Comparison of ENCODE assay signal across 9 mouse cellular contexts in genomic region chr10:25331321-25332049, GRCm38 (mm10). TPM values are rescaled to one million over a fixed set of nuclear protein-coding genes. Genes with fewer than 3 reads are reported as not detected.
DNase-seq lines count a peak whose midpoint lies in the region; ATAC-seq and TF ChIP-seq lines count a peak whose summit lies in the region.
"Had no signal": no experiment of that assay in that cellular context is flagged by ENCODE, and none has a peak within 500 bp of the region (broad histone marks: within the 10 kb centered on the region; RNA-seq: fewer than 3 reads in every experiment).

No protein-coding gene starts in this region.

- WGBS in neural tube, embryonic 15.5 days, result 53% methylated on average over 9 of the region's 9 CpGs
- 53% methylated on average over 9 of the region's 9 CpGs for WGBS in intestine, postnatal 0 days
- 37% methylated on average over 9 of the region's 9 CpGs for WGBS in stomach, postnatal 0 days

- H3K9me3 ChIP-seq in neural tube, embryonic 15.5 days (replicated peaks), result no peaks in the 10 kb centered on the region
- H3K9me3 ChIP-seq in intestine, postnatal 0 days (ENCODE audit: control insufficient read depth), result no peaks in the 10 kb centered on the region
- no peaks in the 10 kb centered on the region for H3K9me3 ChIP-seq in stomach, postnatal 0 days (ENCODE audit: control insufficient read depth, low read length)
- H3K9me3 ChIP-seq: liver, embryonic 13.5 days had no signal

- no peaks in the 10 kb centered on the region for H3K36me3 ChIP-seq in neural tube, embryonic 15.5 days
- H3K36me3 ChIP-seq in intestine, postnatal 0 days (ENCODE audit: control insufficient read depth, insufficient read depth), result no peaks in the 10 kb centered on the region
- no peaks in the 10 kb centered on the region for H3K36me3 ChIP-seq in stomach, postnatal 0 days (ENCODE audit: control insufficient read depth, insufficient read depth, low read length)
- H3K36me3 ChIP-seq: liver, embryonic 13.5 days had no signal

- no peak for TF ChIP-seq EP300 in stomach, postnatal 0 days (optimal IDR thresholded peaks at IDR 0.05)

- no peaks in the 10 kb centered on the region for H3K4me1 ChIP-seq in neural tube, embryonic 15.5 days
- no peaks in the 10 kb centered on the region for H3K4me1 ChIP-seq in intestine, postnatal 0 days (replicated peaks; ENCODE audit: control insufficient read depth, insufficient read depth, low read length)
- H3K4me1 ChIP-seq in stomach, postnatal 0 days (replicated peaks; ENCODE audit: control insufficient read depth, insufficient read depth), result no peaks in the 10 kb centered on the region
- H3K4me1 ChIP-seq: liver, embryonic 13.5 days had no signal

- no peaks in the 10 kb centered on the region for H3K27me3 ChIP-seq in neural tube, embryonic 15.5 days (replicated peaks)
- no peaks in the 10 kb centered on the region for H3K27me3 ChIP-seq in intestine, postnatal 0 days (replicated peaks; ENCODE audit: control insufficient read depth, insufficient read depth, low read length)
- no peaks in the 10 kb centered on the region for H3K27me3 ChIP-seq in stomach, postnatal 0 days (ENCODE audit: control insufficient read depth, insufficient read depth, low read length)
- H3K27me3 ChIP-seq: liver, embryonic 13.5 days had no signal

- H3K27ac ChIP-seq in gastrocnemius, adult 2 months, result peak overlapping the region; percentile 80
- peak overlapping the region; percentile 10; the same call in 1 of the 2 replicates for H3K27ac ChIP-seq in neural tube, embryonic 15.5 days (replicated peaks)
- no peak overlapping the region for H3K27ac ChIP-seq in intestine, postnatal 0 days (ENCODE audit: low read depth, low read length)
- H3K27ac ChIP-seq in stomach, postnatal 0 days (replicated peaks), result peak overlapping the region; percentile 58; the same call in 1 of the 2 replicates
- H3K27ac ChIP-seq: liver, embryonic 13.5 days had no signal

- no peak overlapping the region for H3K4me2 ChIP-seq in neural tube, embryonic 15.5 days
- no peak overlapping the region for H3K4me2 ChIP-seq in intestine, postnatal 0 days (replicated peaks; ENCODE audit: low read depth)
- no peak overlapping the region for H3K4me2 ChIP-seq in stomach, postnatal 0 days (replicated peaks; ENCODE audit: low read depth)
- H3K4me2 ChIP-seq: liver, embryonic 13.5 days had no signal

- ATAC-seq in neural tube, embryonic 15.5 days (ENCODE audit: low FRiP score), result no peak
- peak; percentile 28; the same call in 1 of the 2 replicates for ATAC-seq in intestine, postnatal 0 days
- peak; percentile 64; the same call in 1 of the 2 replicates for ATAC-seq in stomach, postnatal 0 days (ENCODE audit: low FRiP score, low TSS enrichment)

- H3K4me3 ChIP-seq in gastrocnemius, adult 2 months, result peak overlapping the region; percentile 55
- H3K4me3 ChIP-seq in neural tube, embryonic 15.5 days (replicated peaks), result no peak overlapping the region
- H3K4me3 ChIP-seq in intestine, postnatal 0 days (ENCODE audit: low read depth, low read length), result no peak overlapping the region
- no peak overlapping the region for H3K4me3 ChIP-seq in stomach, postnatal 0 days (ENCODE audit: low read depth, low read length)
- H3K4me3 ChIP-seq: liver, embryonic 13.5 days had no signal

- DNase-seq in gastrocnemius, adult 2 months, result peak; percentile 26
- DNase-seq in gastrocnemius, postnatal 10 days, result no peak
- no peak for DNase-seq in neural tube, embryonic 10.5 days (ENCODE audit: extremely low spot score, low spot score)
- DNase-seq in stomach, postnatal 0 days (ENCODE audit: low spot score), result no peak
- DNase-seq in urinary bladder, postnatal 4 days (ENCODE audit: low spot score in 2 of 2), result no peak
- DNase-seq in T-cell, adult 2 months (ENCODE audit: low spot score), result no peak
- DNase-seq: liver, embryonic 13.5 days had no signal

- intact Hi-C loops in gastrocnemius, adult 2 months (cut with DNase I), result no loop called here

- TF ChIP-seq CTCF in gastrocnemius, adult 2 months (IDR thresholded peaks at IDR 0.05), result no peak
- no peak for TF ChIP-seq CTCF in intestine, postnatal 0 days (IDR thresholded peaks at IDR 0.05; ENCODE audit: low read depth)
- no peak for TF ChIP-seq CTCF in stomach, postnatal 0 days (IDR thresholded peaks at IDR 0.05; ENCODE audit: low read depth)

- H3K9ac ChIP-seq in neural tube, embryonic 15.5 days (replicated peaks), result no peak overlapping the region
- no peak overlapping the region for H3K9ac ChIP-seq in intestine, postnatal 0 days (ENCODE audit: low read depth, low read length)
- no peak overlapping the region for H3K9ac ChIP-seq in stomach, postnatal 0 days (ENCODE audit: low read length)
- H3K9ac ChIP-seq: liver, embryonic 13.5 days had no signal

RNA-seq across cellular contexts. Expression of gene Akap7, which starts 23.8 kb away (rescaled TPM):
- 10 to 100 TPM; 18.3 to 25.6 TPM for total RNA-seq in gastrocnemius, adult 2 months (2021)
- total RNA-seq in gastrocnemius, postnatal 10 days (2021), result 10 to 100 TPM; 47.9 to 58.8 TPM
- 49.4 and 53.0 TPM in 2 replicates for polyA plus RNA-seq in neural tube, embryonic 15.5 days (2015; fragmentation: Nextera tagmentation; extraction: Ambion mirVana)
- polyA plus RNA-seq in intestine, postnatal 0 days (2015; fragmentation: Nextera tagmentation; extraction: Ambion mirVana), result 42.3 and 51.6 TPM in 2 replicates
- polyA plus RNA-seq in stomach, postnatal 0 days (2015; fragmentation: Nextera tagmentation; extraction: Ambion mirVana), result 21.5 and 23.1 TPM in 2 replicates

RNA-seq across cellular contexts. Expression of gene Epb41l2, which starts 28.1 kb away (rescaled TPM):
- total RNA-seq in gastrocnemius, adult 2 months (2021), result 10 to 100 TPM; 25.3 to 31.4 TPM
- 100 to 1,000 TPM in 1 of 2 experiments, 10 to 100 TPM in 1; 96.1 to 121 TPM for total RNA-seq in gastrocnemius, postnatal 10 days (2021)
- polyA plus RNA-seq in neural tube, embryonic 15.5 days (2015; fragmentation: Nextera tagmentation; extraction: Ambion mirVana), result 27.7 and 36.7 TPM in 2 replicates
- 13.8 and 14.7 TPM in 2 replicates for polyA plus RNA-seq in intestine, postnatal 0 days (2015; fragmentation: Nextera tagmentation; extraction: Ambion mirVana)
- polyA plus RNA-seq in stomach, postnatal 0 days (2015; fragmentation: Nextera tagmentation; extraction: Ambion mirVana), result 18.2 and 19.3 TPM in 2 replicates
